ENCODE assay signal across 17 mouse cellular contexts in the genomic region with DNA sequence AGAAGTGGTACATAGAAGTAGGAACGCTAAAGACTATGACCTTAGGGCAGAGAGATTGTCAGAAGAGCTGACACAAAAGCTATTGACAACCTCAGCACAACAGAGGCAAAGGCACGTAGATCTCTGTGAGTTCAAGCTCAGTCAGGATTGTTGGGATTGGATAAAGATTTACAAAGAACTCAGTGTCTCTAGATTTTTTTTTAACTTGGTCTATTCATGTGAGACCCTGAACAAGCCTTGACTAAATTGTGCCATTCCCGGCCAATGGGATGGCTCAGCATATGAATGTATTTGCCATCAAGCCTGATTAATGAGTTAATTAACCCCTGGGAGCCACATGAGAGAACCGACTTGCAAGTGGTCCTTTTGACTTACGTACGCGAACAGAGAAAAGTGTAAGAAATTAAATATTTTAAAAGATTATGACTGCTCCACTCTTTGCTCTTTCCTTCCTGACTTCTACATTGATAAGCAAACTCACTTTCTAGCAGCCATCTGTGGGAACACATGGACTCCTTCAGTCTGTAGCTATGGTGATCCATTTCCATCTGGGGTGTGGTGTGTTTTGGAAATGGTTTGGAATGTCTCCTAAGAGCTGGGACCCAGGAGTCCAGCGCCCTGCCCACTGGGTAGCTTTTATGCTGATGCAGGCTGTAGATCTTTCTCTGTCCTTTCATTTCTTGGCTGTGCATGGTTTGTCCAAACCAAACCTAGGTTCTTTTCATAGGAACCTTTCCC.
"Had no signal": no experiment of that assay in that cellular context is flagged by ENCODE, and none has a peak within 500 bp of the region (broad histone marks: within the 10 kb centered on the region; RNA-seq: fewer than 3 reads in every experiment).

No protein-coding gene starts in this region.

- H3K27me3 ChIP-seq: liver, embryonic 15.5 days had no signal

- H3K9me3 ChIP-seq: limb, embryonic 10.5 days; liver, embryonic 15.5 days; midbrain, embryonic 10.5 days had no signal

- H3K36me3 ChIP-seq: limb, embryonic 10.5 days; liver, embryonic 15.5 days; midbrain, embryonic 10.5 days had no signal

- H3K4me1 ChIP-seq: liver, embryonic 15.5 days; midbrain, embryonic 10.5 days had no signal

- H3K4me2 ChIP-seq: liver, embryonic 11.5 days; liver, embryonic 15.5 days had no signal

- H3K4me3 ChIP-seq: left cerebral cortex, adult 2 months; limb, embryonic 10.5 days; liver, embryonic 15.5 days; midbrain, embryonic 10.5 days; myocyte had no signal

- DNase-seq: kidney, adult 11 months; kidney, adult 9 months; kidney, postnatal 36 days; lung, adult 2 months; lung, postnatal 36 days; midbrain, embryonic 14.5 days; right cerebral cortex, adult 18-20 months; right cerebral cortex, postnatal 25 days had no signal

- ATAC-seq: lung, postnatal 0 days had no signal

- H3K27ac ChIP-seq: kidney, postnatal 0 days; left cerebral cortex, adult 2 months; limb, embryonic 10.5 days; liver, embryonic 15.5 days; midbrain, embryonic 10.5 days; stomach, postnatal 0 days had no signal

- H3K9ac ChIP-seq: liver, embryonic 15.5 days had no signal
